In the genomic region with DNA sequence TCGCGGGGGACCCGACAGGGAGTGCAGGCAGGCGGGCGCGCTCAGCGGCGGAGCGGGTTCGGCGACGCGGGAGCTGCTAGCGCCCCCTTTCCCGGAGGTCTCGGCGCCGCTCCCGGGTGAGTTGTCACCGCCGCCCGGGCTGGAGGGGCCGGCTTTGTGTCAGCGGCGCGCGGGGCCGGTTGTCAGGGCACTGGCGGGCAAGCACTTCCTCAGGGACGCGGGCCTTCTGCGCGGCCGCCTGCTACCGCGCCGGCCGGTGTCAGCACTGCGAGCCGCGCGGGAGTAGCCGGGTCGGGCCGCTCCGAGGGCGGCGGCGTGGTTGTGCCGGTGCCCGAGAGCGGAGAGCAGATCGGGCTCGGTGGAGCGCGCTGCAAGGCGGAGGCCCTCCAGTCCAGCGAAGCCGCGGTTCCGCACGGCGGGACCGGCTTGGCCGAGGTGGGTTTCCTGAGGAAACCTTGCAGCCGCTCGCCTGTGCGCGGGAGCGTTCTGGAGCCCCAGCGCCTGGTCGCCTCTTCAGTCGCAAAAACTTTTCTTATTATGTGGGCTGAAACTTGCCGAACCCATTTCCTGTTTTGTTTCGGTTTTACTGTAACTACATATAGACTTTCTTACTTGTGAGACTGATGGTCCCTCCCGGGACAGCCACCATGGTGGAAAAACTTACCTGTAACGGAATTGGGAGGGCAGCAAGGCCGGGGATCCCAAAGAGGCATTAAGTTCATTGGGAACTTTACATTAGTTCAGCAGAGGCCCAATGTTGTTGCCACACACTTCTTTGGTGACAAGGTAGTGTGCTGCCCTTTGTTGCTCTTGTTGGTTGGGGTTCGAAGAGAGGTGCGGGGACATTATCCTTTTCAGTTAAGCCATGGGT, we compare ENCODE assay signal across 8 mouse cellular contexts. TPM values are rescaled to one million over a fixed set of nuclear protein-coding genes. Genes with fewer than 3 reads are reported as not detected.
A peak's percentile ranks its signal among the peaks of the same experiment; 100 is the strongest.
DNase-seq lines count a peak whose midpoint lies in the region; ATAC-seq and TF ChIP-seq lines count a peak whose summit lies in the region.

No protein-coding gene starts in this region.

- H3K27ac ChIP-seq in bone marrow macrophage, adult 2 months (ENCODE audit: insufficient read depth, low read depth, low read length) = peak overlapping the region; percentile 86
- peak overlapping the region; percentile 97 for H3K27ac ChIP-seq in heart, postnatal 0 days (ENCODE audit: low read depth)
- H3K27ac ChIP-seq in liver, embryonic 15.5 days (replicated peaks) = peak overlapping the region; percentile 98
- peak overlapping the region; percentile 87 for H3K27ac ChIP-seq in small intestine, adult 2 months (ENCODE audit: insufficient read depth, low read depth, low read length)

- WGBS in heart, postnatal 0 days = under 1% methylated on average over 74 of the region's 80 CpGs
- WGBS in liver, embryonic 15.5 days (ENCODE audit: insufficient replicate concordance) = under 1% methylated on average over 80 of the region's 80 CpGs
- 1% methylated on average over 80 of the region's 80 CpGs for WGBS in small intestine, adult 2 months

- no peak for TF ChIP-seq POLR2A in bone marrow macrophage, adult 2 months (IDR thresholded peaks at IDR 0.05; ENCODE audit: borderline replicate concordance, low read depth, low read length)
- no peak for TF ChIP-seq POLR2A in small intestine, adult 2 months (IDR thresholded peaks at IDR 0.05; ENCODE audit: low read depth, low read length)

- TF ChIP-seq EP300 in heart, postnatal 0 days (IDR thresholded peaks at IDR 0.05; ENCODE audit: low read depth) = no peak

- ATAC-seq in heart, postnatal 0 days (ENCODE audit: insufficient read depth, low read depth) = peak; percentile 58
- ATAC-seq in liver, embryonic 15.5 days (ENCODE audit: insufficient read depth) = peak; percentile 71

- peak overlapping the region; percentile 87 for H3K9ac ChIP-seq in heart, postnatal 0 days (replicated peaks; ENCODE audit: low read depth, low read length)
- peak overlapping the region; percentile 99 for H3K9ac ChIP-seq in liver, embryonic 15.5 days

- H3K36me3 ChIP-seq in heart, postnatal 0 days (replicated peaks; ENCODE audit: control insufficient read depth, insufficient read depth, low read length) = no peaks in the 10 kb centered on the region
- H3K36me3 ChIP-seq in liver, embryonic 15.5 days (replicated peaks) = peaks cover 16% of the 10 kb centered on the region; the same call in 1 of the 2 replicates
- peaks cover 3% of the 10 kb centered on the region; the same call in 1 of the 2 replicates for H3K36me3 ChIP-seq in small intestine, adult 2 months (ENCODE audit: control insufficient read depth, insufficient read depth, low read length)

- no peaks in the 10 kb centered on the region for H3K9me3 ChIP-seq in heart, postnatal 0 days (replicated peaks; ENCODE audit: control insufficient read depth, low read length)
- H3K9me3 ChIP-seq in liver, embryonic 15.5 days (replicated peaks) = no peaks in the 10 kb centered on the region

- no peak for TF ChIP-seq CTCF in bone marrow macrophage, adult 2 months (IDR thresholded peaks at IDR 0.05; ENCODE audit: low read depth, low read length)
- TF ChIP-seq CTCF in heart, postnatal 0 days (IDR thresholded peaks at IDR 0.05; ENCODE audit: low read depth) = no peak
- TF ChIP-seq CTCF in small intestine, adult 2 months (IDR thresholded peaks at IDR 0.05; ENCODE audit: extremely low read depth, insufficient read length, insufficient replicate concordance, low read depth, low read length) = no peak; the same call in 1 of the 2 replicates

- peak overlapping the region; percentile 96 for H3K4me3 ChIP-seq in bone marrow macrophage, adult 2 months (ENCODE audit: insufficient read depth, low read length)
- H3K4me3 ChIP-seq in heart, postnatal 0 days (ENCODE audit: low read depth, low read length) = peak overlapping the region; percentile 75
- H3K4me3 ChIP-seq in liver, embryonic 15.5 days (replicated peaks) = peak overlapping the region; percentile 97
- H3K4me3 ChIP-seq in small intestine, adult 2 months (ENCODE audit: low read depth, low read length) = peak overlapping the region; percentile 67

- H3K4me2 ChIP-seq in heart, postnatal 0 days (ENCODE audit: low read depth, low read length) = peak overlapping the region; percentile 72
- peak overlapping the region; percentile 65 for H3K4me2 ChIP-seq in liver, embryonic 15.5 days

- H3K4me1 ChIP-seq in bone marrow macrophage, adult 2 months (ENCODE audit: control insufficient read depth, insufficient read depth, low read length) = peaks cover 33% of the 10 kb centered on the region
- H3K4me1 ChIP-seq in heart, postnatal 0 days (ENCODE audit: control insufficient read depth, insufficient read depth) = peaks cover 28% of the 10 kb centered on the region
- peaks cover 79% of the 10 kb centered on the region for H3K4me1 ChIP-seq in liver, embryonic 15.5 days (replicated peaks)
- H3K4me1 ChIP-seq in small intestine, adult 2 months (ENCODE audit: control insufficient read depth, insufficient read depth, insufficient read length, low read length) = peaks cover 20% of the 10 kb centered on the region

- DNase-seq in kidney, adult 11 months = peak; percentile 34
- no peak for DNase-seq in kidney, postnatal 10 days
- peak; percentile 48 for DNase-seq in heart, postnatal 0 days (ENCODE audit: low spot score)
- no peak for DNase-seq in frontal cortex, postnatal 10 days (ENCODE audit: low spot score in 2 of 2)
- DNase-seq in testis, postnatal 14 days (ENCODE audit: low spot score) = no peak

- H3K27me3 ChIP-seq in heart, postnatal 0 days (ENCODE audit: control insufficient read depth, insufficient read depth, low read length) = no peaks in the 10 kb centered on the region
- no peaks in the 10 kb centered on the region for H3K27me3 ChIP-seq in liver, embryonic 15.5 days
- no peaks in the 10 kb centered on the region for H3K27me3 ChIP-seq in small intestine, adult 2 months (ENCODE audit: control insufficient read depth, insufficient read depth, low read length)

RNA-seq across cellular contexts. Expression of a gene that starts 0.6 kb away (rescaled TPM):
- polyA plus RNA-seq in bone marrow macrophage, adult 2 months (2012; ENCODE audit: insufficient read depth, insufficient read length, missing spikeins) = 144 and 157 TPM in 2 replicates
- 50.2 and 50.6 TPM in 2 replicates for total RNA-seq in heart, postnatal 0 days (2014; rRNA removed; ENCODE audit: low replicate concordance)
- polyA plus RNA-seq in heart, postnatal 0 days (2015; fragmentation: Nextera tagmentation; extraction: Ambion mirVana) = 15.1 and 15.4 TPM in 2 replicates
- 13.7 and 15.8 TPM in 2 replicates for polyA plus RNA-seq in liver, embryonic 15.5 days (2015; fragmentation: Nextera tagmentation; extraction: Ambion mirVana)
- polyA plus RNA-seq in small intestine, adult 2 months (2012; rRNA removed) = 29.4 and 54.9 TPM in 2 replicates

RNA-seq across cellular contexts. Expression of a gene that starts 30.4 kb away (rescaled TPM):
- polyA plus RNA-seq in bone marrow macrophage, adult 2 months (2012; ENCODE audit: insufficient read depth, insufficient read length, missing spikeins) = not detected in 2 replicates
- 0.31 TPM in 1 of 2 replicates, not detected in the other for total RNA-seq in heart, postnatal 0 days (2014; rRNA removed; ENCODE audit: low replicate concordance)
- not detected in 2 replicates for polyA plus RNA-seq in heart, postnatal 0 days (2015; fragmentation: Nextera tagmentation; extraction: Ambion mirVana)
- polyA plus RNA-seq in liver, embryonic 15.5 days (2015; fragmentation: Nextera tagmentation; extraction: Ambion mirVana) = not detected in 2 replicates
- polyA plus RNA-seq in small intestine, adult 2 months (2012; rRNA removed) = 0.03 and 0.10 TPM in 2 replicates

Comparison
In these comparisons a context has a peak if more than half of its experiments do, and no peak if none do; other contexts are left out.
1. DNase-seq: peak in kidney, adult 11 months (single experiment) and heart, postnatal 0 days (single experiment); none in kidney, postnatal 10 days (single experiment), frontal cortex, postnatal 10 days (0 of 2) and testis, postnatal 14 days (single experiment).
2. Peak in every context shown above with its lines, with median percentiles within 50 percentile points of each other: H3K27ac ChIP-seq and H3K4me3 ChIP-seq.